Mouse (Mus musculus) large intestine, adult 2 months (tissue): ENCODE results near the gene Psmc3. TPM values are rescaled to one million over a fixed set of nuclear protein-coding genes. Genes with fewer than 3 reads are reported as not detected.
"Not testable (repeated sequence)": the region's sequence is repeated elsewhere in the genome, so short reads cannot be mapped to it uniquely, and the experiment has no call there.

Source experiments
- DNase-seq: peaks from one replicate; pipeline ENCODE4 v3.0.0-alpha.2; 2012; ENCODE audit warnings: low read depth, low spot score
- WGBS: fragments of 180-500 bp; shearing (Covaris S2); methylation state at CpG from one replicate; pipeline ENCODE4 v1.1.7; 2018; 5-methylcytosine and 5-hydroxymethylcytosine counted together
- polyA plus RNA-seq: library from polyadenylated mRNA; depleted of rRNA; stranded (reverse); fragments of >200 nt; gene quantifications from 2 replicates; pipeline ENCODE4 v1.2.3, GENCODE M21; 2012; rRNA removed

The Psmc3 gene
- polyA plus RNA-seq, 1 experiment, result 116 TPM

DNA sequence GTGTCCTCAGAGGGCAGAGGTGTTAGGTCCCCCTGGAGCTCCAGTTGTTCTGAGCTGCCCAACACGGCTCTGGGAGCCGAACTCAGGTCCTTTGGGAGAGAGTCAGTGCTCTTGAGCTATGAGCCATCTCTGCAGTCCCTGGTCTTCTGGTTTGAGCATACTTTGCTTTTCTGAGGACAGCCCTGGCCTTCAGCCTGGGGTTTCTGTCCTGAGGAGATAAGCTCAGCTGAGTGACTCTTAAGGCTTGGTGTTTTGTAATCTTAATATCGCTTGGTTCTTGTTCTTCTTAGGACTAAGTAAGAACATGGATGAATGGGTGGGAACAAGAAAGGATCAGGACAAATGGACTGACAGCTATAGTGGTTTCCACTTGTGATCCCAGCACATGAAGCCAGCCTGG, 54.3 kb downstream of the Psmc3 start:
- no peak for DNase-seq
- 87% methylated on average over 3 of the region's 3 CpGs for WGBS

DNA sequence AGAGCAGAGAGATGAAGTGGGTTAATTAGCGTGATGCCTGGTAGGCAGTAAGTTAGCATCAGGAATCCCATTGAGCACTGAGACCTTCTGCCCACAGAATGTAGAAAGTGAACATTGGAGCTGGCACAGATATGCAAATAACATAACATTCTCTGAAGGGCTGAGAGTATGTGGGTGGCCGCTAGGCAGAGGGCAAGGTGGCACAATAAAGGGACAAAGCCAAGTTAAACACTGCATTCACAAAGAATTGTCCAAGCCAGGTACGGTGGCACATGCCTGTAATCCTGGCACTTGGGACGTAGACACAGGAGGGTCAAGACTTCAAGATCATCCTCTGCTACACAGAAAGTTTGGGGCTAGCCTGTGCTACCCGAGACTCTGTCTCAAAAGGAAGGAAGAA, 55.4 kb downstream of the Psmc3 start:
- DNase-seq, result no peak

DNA sequence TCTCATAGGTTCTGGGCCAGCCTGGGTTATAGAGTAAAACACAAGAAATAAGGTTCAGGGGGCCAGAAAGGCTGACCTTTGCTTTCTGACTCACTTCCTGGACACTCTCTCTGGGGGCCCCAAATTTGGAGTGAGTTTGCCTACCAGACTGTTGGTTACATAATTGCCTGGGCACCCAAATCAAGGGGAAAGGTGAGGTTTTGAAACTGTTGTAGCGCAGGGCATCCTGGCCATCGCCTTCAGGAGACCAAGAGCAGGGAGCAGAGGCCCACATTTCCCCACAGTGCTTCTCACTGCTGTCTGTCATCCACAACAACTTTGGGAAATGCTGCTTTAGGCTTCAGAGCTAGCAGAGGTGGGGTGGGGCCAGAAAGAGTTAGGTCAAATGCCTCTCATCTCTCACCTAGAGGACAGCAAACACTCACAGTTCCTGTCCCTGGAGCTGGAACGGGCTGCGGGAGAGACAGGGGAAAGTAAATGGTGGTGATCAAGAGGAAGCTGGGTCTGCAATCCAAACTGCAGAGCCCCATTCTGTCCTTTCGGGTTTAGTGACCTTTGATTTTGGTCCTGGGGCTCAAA, 56.1 kb downstream of the Psmc3 start:
- no peak for DNase-seq
- 59% methylated on average over 5 of the region's 5 CpGs for WGBS

More for the DNA sequence above, 55.4 kb downstream of the Psmc3 start:
- WGBS, result 60% methylated on average over 5 of the region's 5 CpGs

- no peak for DNase-seq
- 81% methylated on average over 6 of the region's 6 CpGs for WGBS
These were observed 56.6 kb downstream of the Psmc3 start for GRCm38 (mm10) chr2:91110429-91110828.

GRCm38 (mm10) chr2:91111832-91112231, 58.0 kb downstream of the Psmc3 start:
- WGBS, result 84% methylated on average over 3 of the region's 3 CpGs
- not testable (repeated sequence) for DNase-seq

DNA sequence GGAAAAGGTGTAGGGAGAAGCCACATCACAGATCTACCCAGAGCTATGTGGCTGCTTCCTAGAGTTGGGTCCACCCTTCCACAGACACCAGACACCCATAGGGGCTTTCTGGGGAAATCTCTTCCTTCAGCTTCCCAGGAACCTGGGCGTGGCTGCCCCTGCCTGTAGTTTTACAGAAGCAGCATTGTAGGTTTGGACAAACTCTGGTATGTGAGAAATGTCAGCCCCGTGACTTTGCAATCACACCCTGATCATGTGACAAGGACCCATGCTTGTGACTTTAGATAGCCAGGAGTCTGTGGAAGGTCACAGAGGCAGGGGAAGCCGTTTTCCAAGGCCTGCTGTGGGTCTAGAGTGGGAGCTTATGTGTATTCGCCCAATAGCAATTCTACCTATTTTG, 58.7 kb downstream of the Psmc3 start:
- 29% methylated on average over 4 of the region's 4 CpGs for WGBS
- no peak for DNase-seq

DNA sequence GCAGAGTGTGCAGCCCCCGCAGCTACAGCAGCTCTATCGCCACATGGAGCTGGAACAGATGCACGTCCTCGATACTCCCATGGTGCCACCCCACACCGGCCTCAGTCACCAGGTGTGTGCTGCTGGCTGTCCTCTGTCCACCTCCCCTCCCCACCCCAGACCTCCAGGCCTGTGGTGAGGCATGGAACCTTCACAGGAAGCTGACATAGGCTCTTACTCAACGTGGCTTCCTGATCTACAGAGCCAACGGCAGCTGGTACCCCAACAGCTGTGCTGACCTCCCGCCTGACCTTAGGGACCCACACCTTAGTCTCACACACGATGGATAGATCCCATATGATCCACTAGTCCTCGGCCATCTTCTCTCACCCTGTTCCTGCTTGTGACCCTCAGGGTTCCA, 59.5 kb downstream of the Psmc3 start:
- WGBS, result 76% methylated on average over 10 of the region's 10 CpGs
- DNase-seq, result no peak

DNA sequence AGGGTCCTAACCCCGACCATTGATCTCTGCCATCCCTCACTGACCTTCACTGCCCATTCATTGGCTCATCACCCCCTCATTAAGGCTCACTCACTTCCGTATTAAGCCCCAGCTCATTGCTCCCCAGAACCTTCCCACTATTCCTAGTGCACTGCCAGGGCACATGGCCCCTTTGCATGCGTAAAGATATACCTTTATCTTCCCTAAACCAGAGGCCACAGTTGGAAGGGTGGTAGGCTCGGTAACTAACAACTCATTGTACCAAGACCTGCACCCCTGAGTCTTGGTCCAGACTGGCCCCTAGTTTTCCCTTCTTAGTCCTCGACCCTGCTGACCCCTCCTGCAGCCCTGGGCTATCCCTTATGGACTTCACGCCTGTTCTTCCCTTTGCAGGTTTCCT, 60.0 kb downstream of the Psmc3 start:
- no peak for DNase-seq
- WGBS, result 81% methylated on average over 6 of the region's 6 CpGs

DNA sequence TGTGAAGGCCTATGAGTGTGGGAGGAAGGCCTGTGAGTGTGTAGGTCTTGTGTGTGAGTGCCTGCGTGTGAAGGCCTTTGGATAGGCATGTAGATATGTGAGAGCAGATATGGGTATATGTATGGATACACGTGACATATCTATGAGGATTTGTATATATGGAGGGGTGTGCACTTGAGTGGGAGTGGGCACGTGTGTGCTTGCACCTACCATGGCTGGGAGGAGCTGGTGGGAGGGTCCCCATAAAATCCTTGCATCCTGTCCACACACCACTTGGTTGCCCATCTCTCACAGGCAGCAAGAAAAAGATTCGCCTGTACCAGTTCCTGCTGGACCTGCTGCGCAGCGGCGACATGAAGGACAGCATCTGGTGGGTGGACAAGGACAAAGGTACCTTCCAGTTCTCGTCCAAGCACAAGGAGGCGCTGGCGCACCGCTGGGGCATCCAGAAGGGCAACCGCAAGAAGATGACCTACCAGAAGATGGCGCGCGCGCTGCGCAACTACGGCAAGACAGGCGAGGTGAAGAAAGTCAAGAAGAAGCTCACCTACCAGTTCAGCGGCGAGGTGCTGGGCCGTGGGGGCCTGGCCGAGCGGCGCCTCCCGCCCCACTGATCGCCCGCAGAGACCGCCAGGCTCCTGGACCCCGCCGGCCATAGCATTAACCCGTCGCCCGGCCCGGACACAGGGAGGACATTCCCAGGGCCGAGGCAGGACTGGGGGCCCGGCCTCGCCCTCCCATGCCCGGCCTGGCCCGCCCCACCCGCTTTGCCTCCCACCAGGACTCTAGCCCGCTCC, 61.2 kb downstream of the Psmc3 start:
- WGBS, result 14% methylated on average over 42 of the region's 42 CpGs
- peak; percentile 83 for DNase-seq

DNA sequence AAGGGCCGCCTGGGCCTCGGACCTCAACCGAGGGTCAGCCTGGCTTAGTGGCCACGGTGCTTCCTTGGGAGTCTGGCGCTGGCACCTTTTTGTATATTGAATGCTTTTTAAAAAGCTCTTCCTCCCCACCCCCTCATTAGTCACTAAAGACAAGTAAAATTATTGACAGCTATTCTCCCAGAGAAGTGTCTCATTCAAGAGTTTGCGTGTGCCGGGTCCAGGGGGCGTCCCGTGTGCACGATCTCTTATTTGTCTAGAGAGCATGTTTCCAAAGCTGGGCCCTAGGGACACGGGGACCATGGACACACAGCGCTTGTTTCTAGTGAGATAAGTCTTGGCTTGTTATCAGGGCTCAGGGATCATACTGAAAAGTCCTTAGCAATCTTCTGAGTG, 61.8 kb downstream of the Psmc3 start:
- 46% methylated on average over 12 of the region's 12 CpGs for WGBS
- DNase-seq, result no peak

Other genes with a start within 250 kb of the Psmc3 start
- 210 and 242 TPM in 2 replicates for gene Mtch2, start 206.9 kb upstream of the Psmc3 start, polyA plus RNA-seq
- gene C1qtnf4, start 168.1 kb upstream of the Psmc3 start, polyA plus RNA-seq, result 1.2 and 1.8 TPM in 2 replicates
- gene Kbtbd4, start 149.3 kb upstream of the Psmc3 start, polyA plus RNA-seq, result 9.6 and 11.8 TPM in 2 replicates
- 197 and 211 TPM in 2 replicates for gene Ndufs3, start 149.2 kb upstream of the Psmc3 start, polyA plus RNA-seq
- 31.7 and 45.2 TPM in 2 replicates for gene Celf1, start 113.6 kb upstream of the Psmc3 start, polyA plus RNA-seq
- 0.49 and 0.50 TPM in 2 replicates for gene Rapsn, start 18.4 kb upstream of the Psmc3 start, polyA plus RNA-seq
- gene Slc39a13, start 16.4 kb downstream of the Psmc3 start, polyA plus RNA-seq, result 21.4 and 22.7 TPM in 2 replicates
- 26.7 and 32.6 TPM in 2 replicates for gene Spi1, start 28.4 kb downstream of the Psmc3 start, polyA plus RNA-seq
- 0.10 and 0.11 TPM in 2 replicates for gene Mybpc3, start 64.1 kb downstream of the Psmc3 start, polyA plus RNA-seq
- 11.2 and 16.8 TPM in 2 replicates for gene Madd, start 129.8 kb downstream of the Psmc3 start, polyA plus RNA-seq
- 70.2 and 109 TPM in 2 replicates for gene Nr1h3, start 148.8 kb downstream of the Psmc3 start, polyA plus RNA-seq
- 17.8 and 34.3 TPM in 2 replicates for gene Acp2, start 148.9 kb downstream of the Psmc3 start, polyA plus RNA-seq
- gene Ddb2, start 183.0 kb downstream of the Psmc3 start, polyA plus RNA-seq, result 10.3 and 14.4 TPM in 2 replicates
- 2.8 and 3.7 TPM in 2 replicates for gene Pacsin3, start 201.9 kb downstream of the Psmc3 start, polyA plus RNA-seq
- 32.7 and 34.7 TPM in 2 replicates for gene Arfgap2, start 211.0 kb downstream of the Psmc3 start, polyA plus RNA-seq